Mouse (Mus musculus) hindbrain, postnatal 0 days (tissue): ENCODE results near the gene Inpp5e. TPM values are rescaled to one million over a fixed set of nuclear protein-coding genes. Genes with fewer than 3 reads are reported as not detected.
A peak's percentile ranks its signal among the peaks of the same experiment; 100 is the strongest.

Experiments
- ATAC-seq: fragments of 200-750 bp; cut with Nextera tagmentation; 2 replicates; pipeline ENCODE4 v1.8.0; 2017; ENCODE audit warnings: mild to moderate bottlenecking, moderate TSS enrichment, moderate library complexity
- DNase-seq: peaks from one replicate; pipeline ENCODE4 v3.0.0-alpha.2; 2015; ENCODE audit warnings: low spot score
- H3K27ac ChIP-seq: fragments of 300-500 bp; sonication (generic); 2 replicates; pipeline ENCODE4 v1.5.1; 2014; ENCODE audit warnings: mild to moderate bottlenecking
- H3K27me3 ChIP-seq: fragments of 300-500 bp; sonication (generic); 2 replicates; pipeline ENCODE4 v1.6.1; 2014; ENCODE audit warnings: low read length, mixed read lengths; ENCODE audit not compliant: insufficient read depth
- H3K36me3 ChIP-seq: fragments of 300-500 bp; sonication (generic); 2 replicates; pipeline ENCODE4 v1.6.1; 2014; ENCODE audit warnings: low read length, mixed read lengths; ENCODE audit not compliant: insufficient read depth
- H3K4me1 ChIP-seq: fragments of 300-500 bp; sonication (generic); 2 replicates; pipeline ENCODE4 v1.6.1; 2014; ENCODE audit warnings: antibody characterized with exemption, low read length, mixed read lengths; ENCODE audit not compliant: insufficient read depth
- H3K4me2 ChIP-seq: fragments of 300-500 bp; sonication (generic); 2 replicates; pipeline ENCODE4 v1.6.1; 2014; ENCODE audit warnings: low read depth, mild to moderate bottlenecking, low read length, moderate library complexity, mixed read lengths
- H3K4me3 ChIP-seq: fragments of 300-500 bp; sonication (generic); 2 replicates; pipeline ENCODE4 v1.5.1; 2014; ENCODE audit warnings: low read length
- H3K9ac ChIP-seq: fragments of 300-500 bp; sonication (generic); replicated peaks from 2 replicates; pipeline ENCODE4 v1.6.1; 2014; ENCODE audit warnings: mild to moderate bottlenecking, low read length, moderate library complexity, mixed read lengths
- H3K9me3 ChIP-seq: fragments of 300-500 bp; sonication (generic); 2 replicates; pipeline ENCODE4 v1.6.1; 2016; ENCODE audit warnings: low read length, mixed read lengths
- CTCF ChIP-seq: IDR thresholded peaks from 2 replicates; pipeline ENCODE4 v1.5.1; 2016; ENCODE audit warnings: antibody characterized with exemption, control low read depth, low read depth
- WGBS: fragments of 180-500 bp; shearing (Covaris S2); extraction: QIAGEN DNeasy Blood & Tissue Kit; methylation state at CpG from one replicate; pipeline ENCODE4 v1.1.7; 2014; 5-methylcytosine and 5-hydroxymethylcytosine counted together
- polyA plus RNA-seq: library from polyadenylated mRNA; unstranded; fragments of >200 nt; fragmentation: Nextera tagmentation; extraction: Ambion mirVana; gene quantifications from 2 replicates; pipeline ENCODE4 v1.2.1, GENCODE M21; 2015
- total RNA-seq: library from RNA; depleted of rRNA; stranded (reverse); fragments of >200 nt; gene quantifications from 2 replicates; pipeline ENCODE4 v1.2.3, GENCODE M21; 2014

The Inpp5e gene
- total and polyA plus RNA-seq, 2 experiments from 2014 or later = 16.3 to 40.6 TPM

GRCm38 (mm10) chr2:26445666-26446445, 36.9 kb upstream of the Inpp5e start:
- 1% methylated on average over 44 of the region's 44 CpGs for WGBS

GRCm38 (mm10) chr2:26444946-26445665, 36.1 kb upstream of the Inpp5e start, which contains the start of gene Sec16a:
Gene Sec16a (minus strand): TSS chr2:26445216.
- H3K4me1 ChIP-seq = peaks cover 27% of the 10 kb centered on the region
- peak within 1 kb of the TSS; percentile 97 for H3K4me2 ChIP-seq
- DNase-seq (peak; percentile 100), ATAC-seq (peak; percentile 95)
- H3K9ac ChIP-seq = peak within 1 kb of the TSS; percentile 90
- H3K27ac ChIP-seq = peak within 1 kb of the TSS; percentile 92
- TF ChIP-seq CTCF = peak; percentile 25
- no peaks in the 10 kb centered on the region for H3K9me3 ChIP-seq
- no peaks in the 10 kb centered on the region for H3K27me3 ChIP-seq
- WGBS = 1% methylated on average over 61 of the region's 61 CpGs
- H3K36me3 ChIP-seq = peaks cover 16% of the 10 kb centered on the region
- peak within 1 kb of the TSS; percentile 82 for H3K4me3 ChIP-seq

More at GRCm38 (mm10) chr2:26445666-26446445, 36.9 kb upstream of the Inpp5e start:
- H3K27me3 ChIP-seq = no peaks in the 10 kb centered on the region
- peak overlapping the region; percentile 82 for H3K4me3 ChIP-seq
- no peaks in the 10 kb centered on the region for H3K9me3 ChIP-seq
- H3K4me2 ChIP-seq = peak overlapping the region; percentile 97
- H3K27ac ChIP-seq = peak overlapping the region; percentile 92
- peaks cover 9% of the 10 kb centered on the region; the same call in 1 of the 2 replicates for H3K36me3 ChIP-seq
- peak; percentile 92 for ATAC-seq
- peak; percentile 46 for TF ChIP-seq CTCF
- H3K4me1 ChIP-seq = peaks cover 27% of the 10 kb centered on the region
- peak overlapping the region; percentile 70 for H3K9ac ChIP-seq
- peak; percentile 97 for DNase-seq

GRCm38 (mm10) chr2:26444368-26444767, 35.4 kb upstream of the Inpp5e start:
- Histone ChIP-seq H3K9ac (peak overlapping the region; percentile 90), H3K36me3 (peaks cover 23% of the 10 kb centered on the region), H3K4me2 (peak overlapping the region; percentile 86), H3K27me3 (no peaks in the 10 kb centered on the region), H3K9me3 (no peaks in the 10 kb centered on the region), H3K27ac (peak overlapping the region; percentile 92), H3K4me1 (peaks cover 23% of the 10 kb centered on the region), H3K4me3 (peak overlapping the region; percentile 82)
- ATAC-seq (no peak), DNase-seq (peak; percentile 8)
- TF ChIP-seq CTCF = no peak
- WGBS = 4% methylated on average over 15 of the region's 15 CpGs

- H3K4me1 ChIP-seq = peaks cover 23% of the 10 kb centered on the region
- 56% methylated on average over 3 of the region's 3 CpGs for WGBS
- H3K4me2 ChIP-seq = peak overlapping the region; percentile 86
- ATAC-seq = no peak
- H3K9ac ChIP-seq = peak overlapping the region; percentile 90
- peak overlapping the region; percentile 92; the same call in 1 of the 2 replicates for H3K27ac ChIP-seq
- H3K36me3 ChIP-seq = peaks cover 28% of the 10 kb centered on the region
- no peaks in the 10 kb centered on the region for H3K9me3 ChIP-seq
- no peaks in the 10 kb centered on the region for H3K27me3 ChIP-seq
- H3K4me3 ChIP-seq = peak overlapping the region; percentile 82
- no peak for DNase-seq
- TF ChIP-seq CTCF = no peak
These were observed 34.9 kb upstream of the Inpp5e start for GRCm38 (mm10) chr2:26443876-26444275.

GRCm38 (mm10) chr2:26442843-26443242, 33.8 kb upstream of the Inpp5e start:
- Histone ChIP-seq H3K4me1 (peaks cover 23% of the 10 kb centered on the region), H3K27ac (no peak overlapping the region), H3K4me2 (no peak overlapping the region), H3K36me3 (peaks cover 36% of the 10 kb centered on the region), H3K4me3 (no peak overlapping the region), H3K27me3 (no peaks in the 10 kb centered on the region), H3K9me3 (no peaks in the 10 kb centered on the region), H3K9ac (no peak overlapping the region)
- TF ChIP-seq CTCF = no peak
- ATAC-seq (no peak), DNase-seq (no peak)
- WGBS = 79% methylated on average over 1 of the region's 1 CpGs

- H3K9ac ChIP-seq = no peak overlapping the region
- no peak overlapping the region for H3K4me2 ChIP-seq
- WGBS = 60% methylated on average over 5 of the region's 5 CpGs
- no peak overlapping the region for H3K4me3 ChIP-seq
- DNase-seq (no peak), ATAC-seq (no peak)
- H3K27me3 ChIP-seq = no peaks in the 10 kb centered on the region
- H3K9me3 ChIP-seq = no peaks in the 10 kb centered on the region
- peaks cover 16% of the 10 kb centered on the region for H3K4me1 ChIP-seq
- no peak overlapping the region for H3K27ac ChIP-seq
- H3K36me3 ChIP-seq = peaks cover 36% of the 10 kb centered on the region
- TF ChIP-seq CTCF = no peak
These were observed 32.7 kb upstream of the Inpp5e start for GRCm38 (mm10) chr2:26441688-26442087.
